Mouse (Mus musculus) megakaryocyte-erythroid progenitor cell, adult 5 weeks (primary cell): ENCODE results near the gene Lyar. TPM values are rescaled to one million over a fixed set of nuclear protein-coding genes. Genes with fewer than 3 reads are reported as not detected.

Source experiments
- polyA plus RNA-seq: library from polyadenylated mRNA; stranded (reverse); fragments of >175 nt; gene quantifications from 2 replicates; pipeline ENCODE4 v1.2.3, GENCODE M21; 2012

Lyar gene
- 103 and 160 TPM in 2 replicates for polyA plus RNA-seq

DNA sequence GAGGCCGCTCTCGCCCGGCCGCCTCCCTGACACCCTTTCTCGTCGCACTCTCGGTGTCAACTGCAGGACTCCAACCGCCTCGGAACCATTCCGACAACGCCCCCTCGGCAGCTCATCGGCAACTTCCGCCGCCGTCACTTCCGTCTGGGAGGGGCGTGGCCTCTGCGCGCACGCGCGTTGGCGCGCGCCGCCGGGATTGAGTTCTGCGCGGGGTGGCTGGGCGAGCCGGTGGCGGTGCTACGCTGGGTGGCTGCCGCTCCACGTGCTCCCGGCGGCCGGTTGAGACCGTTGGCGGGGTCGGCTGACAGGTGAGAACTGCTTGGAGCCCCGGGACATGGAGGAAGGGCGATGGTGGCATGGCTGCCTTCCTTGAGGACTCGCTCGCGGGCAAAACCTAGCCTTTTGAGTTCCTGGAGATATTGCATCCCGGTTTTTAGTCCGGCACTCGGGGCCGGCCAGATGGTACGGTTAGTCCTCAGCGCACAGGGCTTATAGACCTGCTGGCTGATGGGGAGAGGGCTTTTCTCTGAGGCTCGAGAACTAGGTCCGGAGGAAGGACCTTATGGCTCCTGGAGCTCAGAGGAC lies at the start of gene Lyar, which contains the start of gene Zbtb49:
Gene Lyar, plus strand, starts transcription at position 143 of the 585 bp plus-strand sequence.
Gene Zbtb49, minus strand, starts transcription at position 130 of the 585 bp plus-strand sequence.

DNA sequence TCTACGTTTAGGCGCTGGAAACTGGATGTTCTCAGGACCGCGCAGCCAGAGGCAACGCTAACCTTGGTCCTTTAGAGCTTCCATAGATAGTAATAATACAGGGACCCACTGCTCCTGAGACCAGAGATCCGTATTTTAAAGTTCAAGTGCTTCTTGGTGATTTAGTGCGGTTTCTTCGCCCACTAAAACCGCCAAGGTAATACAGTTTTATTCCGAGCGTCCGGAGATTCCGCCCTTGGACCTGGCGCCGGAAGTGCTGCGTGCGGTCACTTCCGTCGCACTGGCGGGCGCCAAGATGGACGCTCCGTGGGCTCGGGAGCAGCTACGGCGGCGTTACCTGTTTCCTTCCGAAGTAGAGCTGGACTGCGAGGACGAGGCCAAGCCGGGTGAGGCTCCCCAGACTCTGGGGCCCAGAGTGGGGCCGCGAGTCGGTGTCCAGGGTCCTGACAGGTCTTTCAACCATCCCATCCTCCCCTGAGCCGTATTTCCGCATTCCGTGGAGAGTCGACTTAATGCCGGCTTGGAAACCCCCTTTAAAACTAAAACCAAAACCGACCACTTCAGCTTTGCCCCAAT lies 39.9 kb downstream of the Lyar start, which contains the start of gene Tmem128:
Gene Tmem128, plus strand, starts transcription at position 79 of the 576 bp plus-strand sequence.

GRCm38 (mm10) chr5:38275771-38276170 lies 55.5 kb downstream of the Lyar start, which contains the start of gene Otop1:
Gene Otop1, plus strand, starts transcription at chr5:38275972.

Other genes starting within 250 kb of the Lyar start
- 34.2 and 40.6 TPM in 2 replicates for gene Stx18, start 181.7 kb upstream of the Lyar start, polyA plus RNA-seq
- 0.45 and 0.68 TPM in 2 replicates for gene Nsg1, start 60.6 kb upstream of the Lyar start, polyA plus RNA-seq
- gene Zbtb49, start within 50 bp of the Lyar start, polyA plus RNA-seq, result 6.8 and 10.0 TPM in 2 replicates
- 37.8 and 39.9 TPM in 2 replicates for gene Tmem128, start 39.7 kb downstream of the Lyar start, polyA plus RNA-seq
- not detected in 2 replicates for gene Otop1, start 55.5 kb downstream of the Lyar start, polyA plus RNA-seq
- not detected in 2 replicates for gene Drd5, start 98.9 kb downstream of the Lyar start, polyA plus RNA-seq